Mouse (Mus musculus): ENCODE data around the gene Uimc1.
"Not testable (repeated sequence)": the region's sequence is repeated elsewhere in the genome, so short reads cannot be mapped to it uniquely, and the experiment has no call there.

Gene Uimc1

GRCm38 (mm10) chr13:55099726-55100478 lies at the start of gene Uimc1:
TSS of gene Uimc1 (minus strand) at chr13:55100300.
- peak; percentile 87 to 91 for DNase-seq

GRCm38 (mm10) chr13:55140271-55140670 lies 40.2 kb upstream of the Uimc1 start:
- no peak for DNase-seq

GRCm38 (mm10) chr13:55135382-55135781 lies 35.3 kb upstream of the Uimc1 start:
- no peak for DNase-seq

GRCm38 (mm10) chr13:55133448-55133847 lies 33.3 kb upstream of the Uimc1 start, which contains the start of gene Gm17617:
TSS of gene Gm17617 (minus strand) at chr13:55133548.
- DNase-seq, result no peak

- no peak for DNase-seq
Observed at GRCm38 (mm10) chr13:55124903-55125302, 24.8 kb upstream of the Uimc1 start.

- DNase-seq, result no peak
Observed at GRCm38 (mm10) chr13:55114375-55114774, 14.3 kb upstream of the Uimc1 start.

GRCm38 (mm10) chr13:55107694-55108093 lies 7.6 kb upstream of the Uimc1 start:
- DNase-seq, result no peak

- DNase-seq, result no peak
Observed at GRCm38 (mm10) chr13:55107116-55107515, 7.0 kb upstream of the Uimc1 start.

- DNase-seq, result peak in 1 of 2 experiments; percentile 10
Observed at GRCm38 (mm10) chr13:55105953-55106691, 6.0 kb upstream of the Uimc1 start.

- DNase-seq, result peak; percentile 95 to 96
Observed at GRCm38 (mm10) chr13:55105045-55105952, 5.2 kb upstream of the Uimc1 start, which contains the start of gene Zfp346. TSS of gene Zfp346 (plus strand) at chr13:55105311.

GRCm38 (mm10) chr13:55103351-55103750 lies 3.3 kb upstream of the Uimc1 start:
- no peak for DNase-seq

GRCm38 (mm10) chr13:55102366-55102765 lies 2.3 kb upstream of the Uimc1 start:
- DNase-seq, result no peak

GRCm38 (mm10) chr13:55101627-55102026 lies 1.5 kb upstream of the Uimc1 start:
- DNase-seq, result no peak

- peak in 1 of 2 experiments; percentile 35 for DNase-seq
Observed at GRCm38 (mm10) chr13:55099066-55099725, 904 bp downstream of the Uimc1 start.

- not testable (repeated sequence) for DNase-seq
Observed at GRCm38 (mm10) chr13:55097841-55098240, 2.3 kb downstream of the Uimc1 start.

- no peak for DNase-seq
Observed at GRCm38 (mm10) chr13:55092588-55092987, 7.5 kb downstream of the Uimc1 start.

GRCm38 (mm10) chr13:55075597-55075996 lies 24.5 kb downstream of the Uimc1 start:
- DNase-seq, result no peak

- DNase-seq, result no peak
Observed at GRCm38 (mm10) chr13:55071322-55071721, 28.8 kb downstream of the Uimc1 start.

- no peak for DNase-seq
Observed at GRCm38 (mm10) chr13:55069719-55070118, 30.4 kb downstream of the Uimc1 start.

GRCm38 (mm10) chr13:55063276-55063675 lies 36.8 kb downstream of the Uimc1 start:
- no peak for DNase-seq

- peak; percentile 13 to 23 for DNase-seq
Observed at GRCm38 (mm10) chr13:55058042-55058441, 42.1 kb downstream of the Uimc1 start.

GRCm38 (mm10) chr13:55047706-55048105 lies 52.4 kb downstream of the Uimc1 start:
- no peak for DNase-seq
